Mouse (Mus musculus) embryonic fibroblast, embryonic 13.5 days (primary cell): ENCODE data around the gene BC025920. TPM values are rescaled to one million over a fixed set of nuclear protein-coding genes. Genes with fewer than 3 reads are reported as not detected.

Source experiments
- H3K27ac ChIP-seq: 2 replicates; pipeline ENCODE4 v1.5.1; 2012; ENCODE audit warnings: low read length, control low read depth, inconsistent platforms; ENCODE audit not compliant: insufficient read depth
- H3K4me1 ChIP-seq: 2 replicates; pipeline ENCODE4 v1.6.1; 2011; ENCODE audit warnings: low read length; ENCODE audit not compliant: control insufficient read depth, insufficient read depth
- H3K4me3 ChIP-seq: 2 replicates; pipeline ENCODE4 v1.5.1; 2011; ENCODE audit warnings: mild to moderate bottlenecking, control low read depth, low read length; ENCODE audit not compliant: insufficient read depth
- CTCF ChIP-seq: IDR thresholded peaks from 2 replicates; pipeline ENCODE4 v1.5.1; 2011; ENCODE audit warnings: mild to moderate bottlenecking, control low read depth, low read length, moderate library complexity, borderline replicate concordance; ENCODE audit not compliant: insufficient read depth
- POLR2A ChIP-seq: IDR thresholded peaks from 2 replicates; pipeline ENCODE4 v1.6.1; 2011; ENCODE audit warnings: low read depth, mild to moderate bottlenecking, control low read depth, low read length, moderate library complexity
- polyA plus RNA-seq: library from polyadenylated mRNA; stranded (reverse); fragments of >200 nt; gene quantifications from 2 replicates; pipeline ENCODE4 v1.2.4, GENCODE M21; 2011; ENCODE audit warnings: low read depth; ENCODE audit not compliant: missing spikeins, insufficient read length

The BC025920 gene
- polyA plus RNA-seq, 1 experiment = 0.86 TPM

- no peak overlapping the region for H3K4me3 ChIP-seq
- no peak for TF ChIP-seq CTCF
- no peak for TF ChIP-seq POLR2A
- H3K4me1 ChIP-seq = peaks cover 3% of the 10 kb centered on the region; the same call in 1 of the 2 replicates
- H3K27ac ChIP-seq = no peak overlapping the region
These were observed 3.3 kb upstream of the BC025920 start for GRCm38 (mm10) chr10:81602741-81603151.

GRCm38 (mm10) chr10:81604019-81604967, 1.8 kb upstream of the BC025920 start:
- 0 out of 2 replicates have a peak, but pooled peaks have one; percentile 3 for TF ChIP-seq POLR2A
- TF ChIP-seq CTCF = no peak
- H3K4me1 ChIP-seq = peaks cover 3% of the 10 kb centered on the region; the same call in 1 of the 2 replicates
- no peak overlapping the region for H3K4me3 ChIP-seq

DNA sequence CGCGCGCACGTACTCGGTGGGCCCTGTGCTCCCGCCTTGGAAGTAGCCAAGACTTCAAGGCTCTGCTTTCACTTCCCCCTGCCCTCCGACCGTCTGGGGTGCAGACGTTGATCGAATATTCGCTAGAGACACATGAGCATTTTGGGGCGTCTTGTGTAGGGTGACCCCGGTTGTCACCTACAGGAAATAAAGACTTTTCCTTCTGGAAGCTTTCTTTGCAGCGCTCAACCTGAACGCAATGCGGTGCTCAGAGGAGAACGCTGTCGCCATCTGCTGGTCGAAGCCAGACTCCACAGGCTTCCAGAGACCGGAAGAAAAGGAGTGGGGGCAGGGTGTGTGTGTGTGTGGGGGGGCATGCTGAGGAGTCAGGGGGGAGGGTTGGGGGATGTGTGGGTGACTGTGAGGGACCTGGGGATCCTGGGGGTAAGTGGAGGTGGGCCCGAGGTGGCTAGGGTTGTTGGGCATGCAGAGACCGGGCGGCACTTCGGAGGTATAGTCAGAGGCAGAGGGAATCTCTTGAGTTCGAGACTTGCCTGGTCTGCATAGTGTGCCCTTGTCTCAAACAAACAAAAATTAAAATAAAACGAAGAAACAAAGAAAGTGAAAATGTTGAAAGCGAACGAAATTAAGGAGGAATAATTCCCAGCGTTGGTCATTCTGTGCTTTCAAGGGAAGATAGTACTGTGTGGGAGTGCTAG, 953 bp upstream of the BC025920 start:
- peak overlapping the region; percentile 68 for H3K27ac ChIP-seq
- H3K4me3 ChIP-seq = peak overlapping the region; percentile 39
- no peak; the same call in 1 of the 2 replicates for TF ChIP-seq POLR2A
- TF ChIP-seq CTCF = peak; percentile 93
- peaks cover 3% of the 10 kb centered on the region; the same call in 1 of the 2 replicates for H3K4me1 ChIP-seq

More at GRCm38 (mm10) chr10:81604019-81604967, 1.8 kb upstream of the BC025920 start:
- H3K27ac ChIP-seq = no peak overlapping the region

GRCm38 (mm10) chr10:81605666-81605973, 450 bp upstream of the BC025920 start:
- Histone ChIP-seq H3K4me1 (peaks cover 3% of the 10 kb centered on the region; the same call in 1 of the 2 replicates), H3K4me3 (peak overlapping the region; percentile 39)

GRCm38 (mm10) chr10:81608308-81608707, 2.2 kb downstream of the BC025920 start:
- Histone ChIP-seq H3K27ac (no peak overlapping the region), H3K4me1 (peaks cover 3% of the 10 kb centered on the region; the same call in 1 of the 2 replicates), H3K4me3 (no peak overlapping the region)
- TF ChIP-seq POLR2A (no peak), CTCF (no peak)

More at GRCm38 (mm10) chr10:81605666-81605973, 450 bp upstream of the BC025920 start:
- H3K27ac ChIP-seq = peak overlapping the region; percentile 68
- TF ChIP-seq CTCF = no peak
- no peak for TF ChIP-seq POLR2A

GRCm38 (mm10) chr10:81612779-81613178, 6.7 kb downstream of the BC025920 start:
- H3K4me3 ChIP-seq = no peak overlapping the region
- no peak overlapping the region for H3K27ac ChIP-seq
- no peaks in the 10 kb centered on the region for H3K4me1 ChIP-seq
- TF ChIP-seq POLR2A (no peak), CTCF (no peak)

DNA sequence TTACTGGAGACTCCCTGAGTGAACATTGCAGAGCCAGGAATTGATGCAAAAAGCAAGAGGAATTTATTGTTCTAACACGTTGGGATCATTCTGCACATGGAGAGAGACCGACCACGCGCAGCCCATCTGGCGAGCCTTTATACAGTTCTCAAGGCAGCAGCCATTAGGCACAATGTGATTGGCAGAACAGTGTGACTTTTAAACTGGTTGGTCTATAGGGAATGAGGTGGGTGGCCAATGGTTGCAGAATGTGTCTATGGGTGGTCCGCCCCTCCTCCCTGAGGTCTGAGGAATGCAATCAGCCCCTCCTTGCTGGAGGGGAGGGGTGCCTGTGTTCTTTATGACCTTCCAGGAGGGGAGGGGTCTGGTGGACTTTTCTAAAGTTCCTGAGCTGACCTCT, 9.4 kb downstream of the BC025920 start:
- no peak overlapping the region for H3K27ac ChIP-seq
- no peaks in the 10 kb centered on the region for H3K4me1 ChIP-seq
- TF ChIP-seq POLR2A (no peak), CTCF (no peak)
- no peak overlapping the region for H3K4me3 ChIP-seq

- H3K4me3 ChIP-seq = no peak overlapping the region
- no peak overlapping the region for H3K27ac ChIP-seq
- TF ChIP-seq CTCF (no peak), POLR2A (no peak)
- H3K4me1 ChIP-seq = no peaks in the 10 kb centered on the region
These were observed 13.9 kb downstream of the BC025920 start for GRCm38 (mm10) chr10:81619976-81620375.

DNA sequence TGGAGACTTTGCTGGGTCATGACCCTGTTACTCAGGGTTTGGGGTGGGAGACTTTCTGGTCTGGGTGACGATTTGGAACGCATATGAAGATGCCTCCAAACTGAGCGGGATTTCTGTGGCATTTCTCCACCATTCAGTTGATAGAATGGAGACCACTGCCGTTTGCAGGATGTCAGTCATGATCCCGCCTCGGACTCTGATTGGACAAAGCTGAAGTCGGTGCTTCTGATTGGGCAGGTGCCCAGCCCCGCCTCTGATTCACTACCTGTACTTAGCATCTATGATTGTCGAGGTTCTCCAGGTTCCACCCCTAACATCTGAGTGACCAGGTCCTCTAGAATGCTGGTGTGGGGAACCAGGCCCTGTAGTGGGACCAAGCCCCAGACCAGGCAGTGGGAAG, 14.7 kb downstream of the BC025920 start:
- no peak overlapping the region for H3K4me3 ChIP-seq
- no peak overlapping the region for H3K27ac ChIP-seq
- H3K4me1 ChIP-seq = no peaks in the 10 kb centered on the region
- TF ChIP-seq CTCF = no peak
- no peak for TF ChIP-seq POLR2A

DNA sequence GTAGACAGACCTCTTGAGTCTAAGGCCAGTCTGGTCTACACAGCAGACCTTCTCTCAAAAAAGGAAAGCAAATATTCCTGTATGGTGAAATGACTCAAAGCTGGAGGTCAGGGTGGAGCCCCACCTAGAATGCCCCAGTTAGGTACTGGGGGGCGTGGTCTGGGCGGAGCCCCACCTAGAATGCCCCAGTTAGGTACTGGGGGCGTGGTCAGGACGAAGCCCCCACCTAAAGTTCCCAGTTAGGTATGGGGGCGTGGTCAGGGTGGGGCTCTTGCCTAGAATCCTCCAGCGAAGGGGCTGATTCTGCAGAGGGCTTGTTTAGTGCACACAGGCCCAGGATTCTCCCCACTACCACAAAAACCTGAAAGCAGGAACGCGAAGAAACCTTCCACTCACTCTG, 17.4 kb downstream of the BC025920 start:
- TF ChIP-seq CTCF (no peak), POLR2A (no peak)
- H3K4me3 ChIP-seq = no peak overlapping the region
- H3K27ac ChIP-seq = no peak overlapping the region
- no peaks in the 10 kb centered on the region for H3K4me1 ChIP-seq
